Mouse (Mus musculus): ENCODE measurements around the gene Usp10. TPM values are rescaled to one million over a fixed set of nuclear protein-coding genes. Genes with fewer than 3 reads are reported as not detected.
A peak's percentile ranks its signal among the peaks of the same experiment; 100 is the strongest.

Gene Usp10
- polyA plus RNA-seq, 1 experiment from 2014 or later = 144 TPM

GRCm38 (mm10) chr8:119984085-119984484 lies 73.9 kb downstream of the Usp10 start:
- H3K4me1 ChIP-seq (replicated peaks; ENCODE audit: control insufficient read depth, insufficient read depth, low read length) = no peaks in the 10 kb centered on the region
- H3K4me3 ChIP-seq (ENCODE audit: low read depth, low read length) = no peak overlapping the region
- H3K27ac ChIP-seq (ENCODE audit: low read depth) = no peak overlapping the region
- H3K9ac ChIP-seq (ENCODE audit: low read length) = no peak overlapping the region
- no peaks in the 10 kb centered on the region for H3K27me3 ChIP-seq (replicated peaks; ENCODE audit: control insufficient read depth, insufficient read depth, low read length)
- DNase-seq (ENCODE audit: low spot score) (no peak), ATAC-seq (replicated peaks; ENCODE audit: low FRiP score, low TSS enrichment, low read depth) (no peak)
- no peaks in the 10 kb centered on the region for H3K9me3 ChIP-seq (ENCODE audit: control insufficient read depth, low read length)
- H3K4me2 ChIP-seq (ENCODE audit: low read length) = no peak overlapping the region
- H3K36me3 ChIP-seq (ENCODE audit: control insufficient read depth, insufficient read depth, low read length) = no peaks in the 10 kb centered on the region

- WGBS = 63% methylated on average over 5 of the region's 5 CpGs
- Histone ChIP-seq H3K4me1 (replicated peaks; ENCODE audit: control insufficient read depth, insufficient read depth, low read length) (no peaks in the 10 kb centered on the region), H3K4me3 (ENCODE audit: low read depth, low read length) (no peak overlapping the region), H3K27me3 (replicated peaks; ENCODE audit: control insufficient read depth, insufficient read depth, low read length) (no peaks in the 10 kb centered on the region), H3K36me3 (ENCODE audit: control insufficient read depth, insufficient read depth, low read length) (no peaks in the 10 kb centered on the region), H3K4me2 (ENCODE audit: low read length) (no peak overlapping the region), H3K9ac (ENCODE audit: low read length) (no peak overlapping the region), H3K9me3 (ENCODE audit: control insufficient read depth, low read length) (no peaks in the 10 kb centered on the region), H3K27ac (ENCODE audit: low read depth) (no peak overlapping the region)
- ATAC-seq (replicated peaks; ENCODE audit: low FRiP score, low TSS enrichment, low read depth) (no peak), DNase-seq (ENCODE audit: low spot score) (no peak)
Observed at GRCm38 (mm10) chr8:119986174-119986573, 76.0 kb downstream of the Usp10 start.

DNA sequence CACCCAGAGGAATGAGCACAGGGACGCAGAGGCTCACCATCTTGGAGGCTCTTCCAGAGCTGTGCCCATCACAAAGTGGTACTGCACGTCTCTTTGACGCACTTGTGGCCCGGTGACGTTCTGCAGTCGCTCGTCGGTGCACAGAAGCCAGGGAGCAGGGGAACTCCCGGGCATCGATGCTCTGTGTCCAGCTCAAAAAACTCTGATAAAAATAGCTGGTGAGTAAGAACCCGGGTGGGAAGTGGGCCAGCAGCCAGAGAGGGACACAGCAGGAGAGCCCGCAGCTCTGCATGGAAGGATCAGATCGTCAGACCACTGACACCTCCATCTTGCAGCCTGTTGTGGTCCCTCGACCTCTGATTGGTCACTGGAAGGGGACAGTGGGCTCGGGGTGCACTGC lies 77.9 kb downstream of the Usp10 start:
- WGBS = 65% methylated on average over 15 of the region's 15 CpGs
- H3K27ac ChIP-seq (ENCODE audit: low read depth) = no peak overlapping the region

DNA sequence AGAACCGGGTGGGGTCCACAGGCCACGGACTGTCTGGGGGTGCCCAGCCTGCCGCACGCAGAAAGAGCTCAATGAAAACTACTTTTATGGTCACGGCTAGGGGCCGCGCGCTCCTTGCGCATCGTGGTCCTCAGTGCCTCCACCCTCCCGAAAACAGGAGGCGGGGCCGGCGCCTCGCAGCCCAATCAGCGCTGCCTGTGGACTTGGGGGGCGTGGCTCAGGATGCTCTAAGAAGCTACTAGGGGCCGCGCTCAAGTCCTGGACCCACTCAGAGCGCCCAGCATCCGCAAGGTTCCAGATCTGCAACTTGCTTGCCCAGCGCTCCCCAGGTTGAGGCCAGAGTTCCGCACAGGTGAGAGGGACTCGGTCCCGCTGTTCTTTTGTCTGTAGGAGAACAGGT lies 82.1 kb downstream of the Usp10 start, which contains the start of gene Crispld2:
Gene Crispld2, plus strand, starts transcription at position 190 of the 400 bp plus-strand sequence.
- no peaks in the 10 kb centered on the region for H3K27me3 ChIP-seq (replicated peaks; ENCODE audit: control insufficient read depth, insufficient read depth, low read length)

More for the DNA sequence above, 77.9 kb downstream of the Usp10 start:
- H3K4me3 ChIP-seq (ENCODE audit: low read depth, low read length) = no peak overlapping the region
- ATAC-seq (replicated peaks; ENCODE audit: low FRiP score, low TSS enrichment, low read depth) = no peak
- no peak overlapping the region for H3K9ac ChIP-seq (ENCODE audit: low read length)
- DNase-seq (ENCODE audit: low spot score) = no peak
- H3K9me3 ChIP-seq (ENCODE audit: control insufficient read depth, low read length) = no peaks in the 10 kb centered on the region
- no peak overlapping the region for H3K4me2 ChIP-seq (ENCODE audit: low read length)
- H3K4me1 ChIP-seq (replicated peaks; ENCODE audit: control insufficient read depth, insufficient read depth, low read length) = peaks cover 7% of the 10 kb centered on the region; the same call in 1 of the 2 replicates
- no peaks in the 10 kb centered on the region for H3K27me3 ChIP-seq (replicated peaks; ENCODE audit: control insufficient read depth, insufficient read depth, low read length)
- H3K36me3 ChIP-seq (ENCODE audit: control insufficient read depth, insufficient read depth, low read length) = no peaks in the 10 kb centered on the region

DNA sequence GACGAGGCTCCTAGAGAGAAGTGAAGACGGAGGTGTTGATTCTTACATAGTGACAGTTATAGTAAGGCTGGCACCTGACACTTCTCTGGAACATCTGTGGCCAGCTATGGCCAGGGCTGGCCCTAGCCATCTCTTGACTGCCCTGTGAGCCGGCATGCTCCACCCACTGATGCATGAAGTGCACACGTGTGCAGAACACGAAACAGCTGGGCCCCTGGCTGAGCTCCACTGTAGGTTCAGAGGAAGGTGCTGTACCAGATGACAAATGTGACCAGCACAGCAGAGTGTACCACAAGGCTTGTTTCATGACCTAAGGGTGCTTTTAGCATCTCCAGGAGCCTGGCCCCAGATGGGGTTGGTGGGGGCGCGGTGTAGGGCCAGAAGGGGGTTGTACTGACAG lies 84.0 kb downstream of the Usp10 start:
- Histone ChIP-seq H3K27ac (ENCODE audit: low read depth) (0 out of 2 replicates have a peak overlapping the region, but pooled peaks have one; percentile 16), H3K4me2 (ENCODE audit: low read length) (peak overlapping the region; percentile 51), H3K27me3 (replicated peaks; ENCODE audit: control insufficient read depth, insufficient read depth, low read length) (no peaks in the 10 kb centered on the region), H3K4me1 (replicated peaks; ENCODE audit: control insufficient read depth, insufficient read depth, low read length) (peaks cover 24% of the 10 kb centered on the region), H3K9me3 (ENCODE audit: control insufficient read depth, low read length) (no peaks in the 10 kb centered on the region), H3K4me3 (ENCODE audit: low read depth, low read length) (peak overlapping the region; percentile 44), H3K9ac (ENCODE audit: low read length) (no peak overlapping the region), H3K36me3 (ENCODE audit: control insufficient read depth, insufficient read depth, low read length) (no peaks in the 10 kb centered on the region)
- WGBS = 35% methylated on average over 7 of the region's 7 CpGs
- ATAC-seq (replicated peaks; ENCODE audit: low FRiP score, low TSS enrichment, low read depth) = no peak
- DNase-seq (ENCODE audit: low spot score) = no peak

More for the DNA sequence above, 82.1 kb downstream of the Usp10 start, which contains the start of gene Crispld2:
- Histone ChIP-seq H3K27ac (ENCODE audit: low read depth) (peak within 1 kb of the TSS; percentile 27; the same call in 1 of the 2 replicates), H3K4me1 (replicated peaks; ENCODE audit: control insufficient read depth, insufficient read depth, low read length) (peaks cover 24% of the 10 kb centered on the region), H3K4me2 (ENCODE audit: low read length) (peak within 1 kb of the TSS; percentile 51), H3K4me3 (ENCODE audit: low read depth, low read length) (peak within 1 kb of the TSS; percentile 44), H3K9me3 (ENCODE audit: control insufficient read depth, low read length) (no peaks in the 10 kb centered on the region), H3K36me3 (ENCODE audit: control insufficient read depth, insufficient read depth, low read length) (no peaks in the 10 kb centered on the region), H3K9ac (ENCODE audit: low read length) (peak within 1 kb of the TSS; percentile 35)
- ATAC-seq (replicated peaks; ENCODE audit: low FRiP score, low TSS enrichment, low read depth) = peak; percentile 88
- DNase-seq (ENCODE audit: low spot score) = peak; percentile 89
- WGBS = under 1% methylated on average over 25 of the region's 25 CpGs

- Histone ChIP-seq H3K4me2 (ENCODE audit: low read length) (peak overlapping the region; percentile 51), H3K9me3 (ENCODE audit: control insufficient read depth, low read length) (no peaks in the 10 kb centered on the region), H3K27ac (ENCODE audit: low read depth) (0 out of 2 replicates have a peak overlapping the region, but pooled peaks have one; percentile 16), H3K9ac (ENCODE audit: low read length) (peak overlapping the region; percentile 25; the same call in 1 of the 2 replicates), H3K36me3 (ENCODE audit: control insufficient read depth, insufficient read depth, low read length) (no peaks in the 10 kb centered on the region), H3K27me3 (replicated peaks; ENCODE audit: control insufficient read depth, insufficient read depth, low read length) (no peaks in the 10 kb centered on the region), H3K4me3 (ENCODE audit: low read depth, low read length) (peak overlapping the region; percentile 44), H3K4me1 (replicated peaks; ENCODE audit: control insufficient read depth, insufficient read depth, low read length) (peaks cover 24% of the 10 kb centered on the region)
- ATAC-seq (replicated peaks; ENCODE audit: low FRiP score, low TSS enrichment, low read depth) (no peak), DNase-seq (ENCODE audit: low spot score) (no peak)
- WGBS = 21% methylated on average over 6 of the region's 6 CpGs
Observed at GRCm38 (mm10) chr8:119994556-119994955, 84.4 kb downstream of the Usp10 start.

- no peak for ATAC-seq (replicated peaks; ENCODE audit: low FRiP score, low TSS enrichment, low read depth)
- no peak for DNase-seq (ENCODE audit: low spot score)
- Histone ChIP-seq H3K27me3 (replicated peaks; ENCODE audit: control insufficient read depth, insufficient read depth, low read length) (no peaks in the 10 kb centered on the region), H3K9ac (ENCODE audit: low read length) (no peak overlapping the region), H3K27ac (ENCODE audit: low read depth) (no peak overlapping the region), H3K4me2 (ENCODE audit: low read length) (no peak overlapping the region), H3K4me1 (replicated peaks; ENCODE audit: control insufficient read depth, insufficient read depth, low read length) (peaks cover 38% of the 10 kb centered on the region), H3K9me3 (ENCODE audit: control insufficient read depth, low read length) (no peaks in the 10 kb centered on the region), H3K36me3 (ENCODE audit: control insufficient read depth, insufficient read depth, low read length) (no peaks in the 10 kb centered on the region), H3K4me3 (ENCODE audit: low read depth, low read length) (no peak overlapping the region)
- 72% methylated on average over 4 of the region's 4 CpGs for WGBS
Observed at GRCm38 (mm10) chr8:119997266-119997665, 87.1 kb downstream of the Usp10 start.

- no peak overlapping the region for H3K4me2 ChIP-seq (ENCODE audit: low read length)
- peak overlapping the region; percentile 36; the same call in 1 of the 2 replicates for H3K27ac ChIP-seq (ENCODE audit: low read depth)
- H3K4me1 ChIP-seq (replicated peaks; ENCODE audit: control insufficient read depth, insufficient read depth, low read length) = peaks cover 43% of the 10 kb centered on the region
- H3K9ac ChIP-seq (ENCODE audit: low read length) = no peak overlapping the region
- no peaks in the 10 kb centered on the region for H3K9me3 ChIP-seq (ENCODE audit: control insufficient read depth, low read length)
- DNase-seq (ENCODE audit: low spot score) (no peak), ATAC-seq (replicated peaks; ENCODE audit: low FRiP score, low TSS enrichment, low read depth) (no peak)
- no peak overlapping the region for H3K4me3 ChIP-seq (ENCODE audit: low read depth, low read length)
- no peaks in the 10 kb centered on the region for H3K27me3 ChIP-seq (replicated peaks; ENCODE audit: control insufficient read depth, insufficient read depth, low read length)
- H3K36me3 ChIP-seq (ENCODE audit: control insufficient read depth, insufficient read depth, low read length) = no peaks in the 10 kb centered on the region
- 15% methylated on average over 8 of the region's 8 CpGs for WGBS
Observed at GRCm38 (mm10) chr8:120000461-120000860, 90.3 kb downstream of the Usp10 start.

DNA sequence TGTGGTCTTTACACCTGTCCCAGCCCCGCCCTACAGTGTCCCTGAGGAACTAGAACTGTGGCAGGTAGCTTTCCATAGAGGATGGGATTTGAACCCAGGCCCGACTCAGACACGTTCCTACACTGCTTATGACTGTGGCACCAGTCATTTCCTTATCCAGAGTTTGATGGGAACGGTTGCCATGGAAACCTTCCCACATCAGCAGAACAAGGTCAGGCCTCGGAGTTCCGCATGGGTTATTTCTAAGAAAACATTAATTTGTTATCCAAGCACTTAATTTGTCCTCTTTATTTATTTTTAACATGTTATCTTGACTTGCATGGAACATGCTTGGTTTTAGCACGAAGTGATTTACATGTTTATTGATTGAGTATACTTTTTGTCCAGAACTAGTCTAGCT lies 91.6 kb downstream of the Usp10 start:
- H3K4me3 ChIP-seq (ENCODE audit: low read depth, low read length) = no peak overlapping the region

More for the DNA sequence above, 91.6 kb downstream of the Usp10 start:
- Histone ChIP-seq H3K4me2 (ENCODE audit: low read length) (no peak overlapping the region), H3K9ac (ENCODE audit: low read length) (no peak overlapping the region), H3K36me3 (ENCODE audit: control insufficient read depth, insufficient read depth, low read length) (no peaks in the 10 kb centered on the region), H3K27me3 (replicated peaks; ENCODE audit: control insufficient read depth, insufficient read depth, low read length) (no peaks in the 10 kb centered on the region), H3K9me3 (ENCODE audit: control insufficient read depth, low read length) (no peaks in the 10 kb centered on the region), H3K4me1 (replicated peaks; ENCODE audit: control insufficient read depth, insufficient read depth, low read length) (peaks cover 55% of the 10 kb centered on the region), H3K27ac (ENCODE audit: low read depth) (0 out of 2 replicates have a peak overlapping the region, but pooled peaks have one; percentile 36)
- WGBS = 60% methylated on average over 7 of the region's 7 CpGs
- no peak for ATAC-seq (replicated peaks; ENCODE audit: low FRiP score, low TSS enrichment, low read depth)
- no peak for DNase-seq (ENCODE audit: low spot score)

Measured in intestine, embryonic 14.5 days (tissue).